Mouse (Mus musculus): ENCODE measurements at regions not wholly inside any gene's neighbourhood (a gene's known extent, or its start where the extent isn't known, plus 50 kb on each side); places are given as distances from the start of the nearest gene placed in this dataset.

- peak; percentile 27 to 48 for DNase-seq
These were observed 94.8 kb upstream of the Rap1b start for GRCm38 (mm10) chr10:117940441-117941265.

GRCm38 (mm10) chr10:117941266-117941651 is 95.4 kb upstream of the Rap1b start:
- no peak for DNase-seq

- no peak for DNase-seq
These were observed 98.0 kb upstream of the Rap1b start for GRCm38 (mm10) chr10:117943702-117944307.

- DNase-seq, result no peak
These were observed 101.4 kb upstream of the Rap1b start for GRCm38 (mm10) chr10:117947191-117947590.

GRCm38 (mm10) chr10:117947911-117948310 is 102.1 kb upstream of the Rap1b start:
- no peak for DNase-seq

- DNase-seq, result peak; percentile 10 to 32
These were observed 106.5 kb upstream of the Rap1b start for GRCm38 (mm10) chr10:117952116-117953025.

GRCm38 (mm10) chr10:117953026-117953711 is 107.3 kb upstream of the Rap1b start:
- DNase-seq, result no peak

GRCm38 (mm10) chr10:117956174-117956950 is 110.5 kb upstream of the Rap1b start:
- DNase-seq, result no peak

GRCm38 (mm10) chr10:117974706-117975105 is 128.9 kb upstream of the Rap1b start:
- no peak for DNase-seq

- DNase-seq, result no peak
These were observed 129.6 kb upstream of the Rap1b start for GRCm38 (mm10) chr10:117975467-117975866.

- no peak for DNase-seq
These were observed 133.3 kb upstream of the Rap1b start for GRCm38 (mm10) chr10:117979091-117979490.

- peak; percentile 28 to 68 for DNase-seq
These were observed 136.9 kb upstream of the Rap1b start for GRCm38 (mm10) chr10:117982611-117983210.

GRCm38 (mm10) chr10:117983271-117983670 is 137.4 kb upstream of the Rap1b start:
- DNase-seq, result peak; percentile 21 to 53

GRCm38 (mm10) chr10:117984784-117985602 is 139.2 kb upstream of the Rap1b start:
- peak; percentile 8 to 38 for DNase-seq

- DNase-seq, result no peak
These were observed 141.8 kb upstream of the Rap1b start for GRCm38 (mm10) chr10:117987620-117988019.

GRCm38 (mm10) chr10:117988076-117988475 is 142.2 kb upstream of the Rap1b start:
- no peak for DNase-seq

GRCm38 (mm10) chr10:117991176-117991575 is 145.3 kb upstream of the Rap1b start:
- DNase-seq, result no peak

GRCm38 (mm10) chr10:117992317-117992716 is 146.5 kb upstream of the Rap1b start:
- no peak for DNase-seq

- DNase-seq, result no peak
These were observed 147.8 kb upstream of the Mdm1 start for GRCm38 (mm10) chr10:117993809-117994208.

GRCm38 (mm10) chr10:117994768-117995167 is 146.8 kb upstream of the Mdm1 start:
- peak; percentile 32 to 57 for DNase-seq

Data from kidney, postnatal 25 days (tissue).